Mouse (Mus musculus): ENCODE results near the gene Rac2.

GRCm38 (mm10) chr15:78528726-78529411 is 43.7 kb downstream of the Rac2 start:
- TF ChIP-seq POLR2A (IDR thresholded peaks at IDR 0.05; ENCODE audit: extremely low read depth, insufficient read depth, low read length) (no peak), CTCF (IDR thresholded peaks at IDR 0.05; ENCODE audit: low read depth, low read length) (no peak)
